Mouse (Mus musculus) kidney, embryonic 14.5 days (tissue): ENCODE data around the gene Fam149a. TPM values are rescaled to one million over a fixed set of nuclear protein-coding genes. Genes with fewer than 3 reads are reported as not detected.

Experiments
- ATAC-seq: fragments of 200-750 bp; cut with Nextera tagmentation; 2 replicates; pipeline ENCODE4 v1.8.0; 2017; ENCODE audit warnings: moderate number of reproducible peaks, mild to moderate bottlenecking, moderate TSS enrichment, moderate library complexity; ENCODE audit not compliant: low FRiP score, low TSS enrichment
- H3K27ac ChIP-seq: fragments of 300-500 bp; sonication (generic); 2 replicates; pipeline ENCODE4 v1.5.1; 2014; ENCODE audit warnings: low read depth, mild to moderate bottlenecking, low read length, moderate library complexity, mixed read lengths
- H3K27me3 ChIP-seq: fragments of 300-500 bp; sonication (generic); 2 replicates; pipeline ENCODE4 v1.6.1; 2014; ENCODE audit warnings: mild to moderate bottlenecking, low read length; ENCODE audit not compliant: control insufficient read depth, insufficient read depth
- H3K36me3 ChIP-seq: fragments of 300-500 bp; sonication (generic); 2 replicates; pipeline ENCODE4 v1.6.1; 2014; ENCODE audit warnings: low read length, mixed read lengths; ENCODE audit not compliant: control insufficient read depth, insufficient read depth
- H3K4me1 ChIP-seq: fragments of 300-500 bp; sonication (generic); 2 replicates; pipeline ENCODE4 v1.6.1; 2014; ENCODE audit warnings: low read length, mixed read lengths; ENCODE audit not compliant: control insufficient read depth, insufficient read depth
- H3K4me2 ChIP-seq: fragments of 300-500 bp; sonication (generic); replicated peaks from 2 replicates; pipeline ENCODE4 v1.6.1; 2014; ENCODE audit warnings: low read depth, mild to moderate bottlenecking, low read length
- H3K4me3 ChIP-seq: fragments of 300-500 bp; sonication (generic); 2 replicates; pipeline ENCODE4 v1.5.1; 2014; ENCODE audit warnings: mild to moderate bottlenecking, low read length
- H3K9ac ChIP-seq: fragments of 300-500 bp; sonication (generic); 2 replicates; pipeline ENCODE4 v1.6.1; 2014; ENCODE audit warnings: low read depth, mild to moderate bottlenecking, low read length, moderate library complexity
- H3K9me3 ChIP-seq: fragments of 300-500 bp; sonication (generic); 2 replicates; pipeline ENCODE4 v1.6.1; 2016; ENCODE audit warnings: low read length; ENCODE audit not compliant: control insufficient read depth
- WGBS: fragments of 180-500 bp; shearing (Covaris S2); extraction: QIAGEN DNeasy Blood & Tissue Kit; methylation state at CpG from one replicate; pipeline ENCODE4 v1.1.7; 2014; 5-methylcytosine and 5-hydroxymethylcytosine counted together
- polyA plus RNA-seq: library from polyadenylated mRNA; unstranded; fragments of >200 nt; fragmentation: Nextera tagmentation; extraction: Ambion mirVana; gene quantifications from 2 replicates; pipeline ENCODE4 v1.2.1, GENCODE M21; 2014

Fam149a gene
- polyA plus RNA-seq, 1 experiment from 2014 or later: 62.8 TPM

- H3K27ac ChIP-seq: no peak overlapping the region
- no peak overlapping the region for H3K4me2 ChIP-seq
- H3K27me3 ChIP-seq: no peaks in the 10 kb centered on the region
- H3K4me3 ChIP-seq: no peak overlapping the region
- H3K9ac ChIP-seq: no peak overlapping the region
- H3K9me3 ChIP-seq: no peaks in the 10 kb centered on the region
- no peaks in the 10 kb centered on the region for H3K36me3 ChIP-seq
- H3K4me1 ChIP-seq: no peaks in the 10 kb centered on the region
- no peak for ATAC-seq
- 87% methylated on average over 2 of the region's 2 CpGs for WGBS
Measured at GRCm38 (mm10) chr8:45321365-45321764, 60.7 kb downstream of the Fam149a start.

GRCm38 (mm10) chr8:45320930-45321329 lies 61.2 kb downstream of the Fam149a start:
- Histone ChIP-seq H3K9ac (no peak overlapping the region), H3K9me3 (no peaks in the 10 kb centered on the region), H3K4me1 (no peaks in the 10 kb centered on the region), H3K27ac (no peak overlapping the region), H3K36me3 (no peaks in the 10 kb centered on the region), H3K4me2 (no peak overlapping the region), H3K4me3 (no peak overlapping the region), H3K27me3 (no peaks in the 10 kb centered on the region)
- no peak for ATAC-seq
- 67% methylated on average over 1 of the region's 1 CpGs for WGBS

- H3K4me2 ChIP-seq: no peak overlapping the region
- no peak overlapping the region for H3K27ac ChIP-seq
- no peak for ATAC-seq
- 78% methylated on average over 4 of the region's 4 CpGs for WGBS
- H3K9ac ChIP-seq: no peak overlapping the region
- H3K27me3 ChIP-seq: no peaks in the 10 kb centered on the region
- no peaks in the 10 kb centered on the region for H3K36me3 ChIP-seq
- no peak overlapping the region for H3K4me3 ChIP-seq
- H3K4me1 ChIP-seq: no peaks in the 10 kb centered on the region
- H3K9me3 ChIP-seq: no peaks in the 10 kb centered on the region
Measured at GRCm38 (mm10) chr8:45310967-45311366, 71.1 kb downstream of the Fam149a start.

GRCm38 (mm10) chr8:45308366-45308765 lies 73.7 kb downstream of the Fam149a start, which contains the start of gene Gm45753:
Gm45753 (minus strand) TSS chr8:45308466.
- Histone ChIP-seq H3K4me3 (no peak within 1 kb of the TSS), H3K9me3 (no peaks in the 10 kb centered on the region), H3K27me3 (no peaks in the 10 kb centered on the region), H3K9ac (no peak within 1 kb of the TSS), H3K27ac (no peak within 1 kb of the TSS), H3K36me3 (no peaks in the 10 kb centered on the region), H3K4me2 (no peak within 1 kb of the TSS), H3K4me1 (no peaks in the 10 kb centered on the region)
- no peak for ATAC-seq
- 89% methylated on average over 13 of the region's 13 CpGs for WGBS

GRCm38 (mm10) chr8:45305479-45305878 lies 76.6 kb downstream of the Fam149a start:
- H3K27ac ChIP-seq: no peak overlapping the region
- no peak overlapping the region for H3K4me3 ChIP-seq
- no peak overlapping the region for H3K9ac ChIP-seq
- no peaks in the 10 kb centered on the region for H3K36me3 ChIP-seq
- no peaks in the 10 kb centered on the region for H3K27me3 ChIP-seq
- 37% methylated on average over 1 of the region's 1 CpGs for WGBS
- ATAC-seq: no peak
- H3K4me1 ChIP-seq: no peaks in the 10 kb centered on the region
- no peak overlapping the region for H3K4me2 ChIP-seq
- no peaks in the 10 kb centered on the region for H3K9me3 ChIP-seq

- Histone ChIP-seq H3K36me3 (no peaks in the 10 kb centered on the region), H3K4me3 (no peak overlapping the region), H3K27me3 (no peaks in the 10 kb centered on the region), H3K9me3 (no peaks in the 10 kb centered on the region), H3K27ac (no peak overlapping the region), H3K4me1 (no peaks in the 10 kb centered on the region), H3K9ac (no peak overlapping the region), H3K4me2 (no peak overlapping the region)
- no peak for ATAC-seq
- WGBS: 88% methylated on average over 3 of the region's 3 CpGs
Measured at GRCm38 (mm10) chr8:45304354-45304753, 77.7 kb downstream of the Fam149a start.

GRCm38 (mm10) chr8:45302390-45302789 lies 79.7 kb downstream of the Fam149a start:
- ATAC-seq: no peak
- Histone ChIP-seq H3K27ac (no peak overlapping the region), H3K9me3 (no peaks in the 10 kb centered on the region), H3K36me3 (no peaks in the 10 kb centered on the region), H3K27me3 (no peaks in the 10 kb centered on the region), H3K9ac (no peak overlapping the region), H3K4me1 (no peaks in the 10 kb centered on the region), H3K4me3 (no peak overlapping the region), H3K4me2 (no peak overlapping the region)
- 55% methylated on average over 8 of the region's 8 CpGs for WGBS

GRCm38 (mm10) chr8:45295276-45295675 lies 86.8 kb downstream of the Fam149a start:
- Histone ChIP-seq H3K4me3 (no peak overlapping the region), H3K9ac (no peak overlapping the region), H3K36me3 (no peaks in the 10 kb centered on the region), H3K9me3 (no peaks in the 10 kb centered on the region), H3K27me3 (no peaks in the 10 kb centered on the region), H3K4me1 (no peaks in the 10 kb centered on the region), H3K4me2 (no peak overlapping the region), H3K27ac (no peak overlapping the region)
- WGBS: 88% methylated on average over 6 of the region's 6 CpGs
- no peak for ATAC-seq

GRCm38 (mm10) chr8:45294687-45295086 lies 87.4 kb downstream of the Fam149a start, which contains the start of gene Klkb1:
Klkb1 (minus strand) TSS chr8:45294859.
- H3K4me2 ChIP-seq: no peak within 1 kb of the TSS
- no peak within 1 kb of the TSS for H3K9ac ChIP-seq
- no peaks in the 10 kb centered on the region for H3K27me3 ChIP-seq
- no peak within 1 kb of the TSS for H3K27ac ChIP-seq
- WGBS: 89% methylated on average over 7 of the region's 7 CpGs
- no peaks in the 10 kb centered on the region for H3K4me1 ChIP-seq
- no peak for ATAC-seq
- no peaks in the 10 kb centered on the region for H3K9me3 ChIP-seq
- no peak within 1 kb of the TSS for H3K4me3 ChIP-seq
- H3K36me3 ChIP-seq: no peaks in the 10 kb centered on the region
